Mouse (Mus musculus) CD8-positive naive resting alpha-beta T cell, adult 2 months (primary cell): ENCODE measurements at regions not wholly inside any gene's neighbourhood (a gene's known extent, or its start where the extent isn't known, plus 50 kb on each side); places are given as distances from the start of the nearest gene placed in this dataset.
"Not testable (repeated sequence)": the region's sequence is repeated elsewhere in the genome, so short reads cannot be mapped to it uniquely, and the experiment has no call there.

Experiments
- DNase-seq, 2 experiments: peaks; one replicate each; pipeline ENCODE4 v3.0.0; 2022; ENCODE audit warnings: low read depth in 2 of 2, low spot score in 2 of 2

GRCm38 (mm10) chr9:31653788-31654187 is 189.5 kb upstream of the Tmem45b start:
- no peak for DNase-seq

DNA sequence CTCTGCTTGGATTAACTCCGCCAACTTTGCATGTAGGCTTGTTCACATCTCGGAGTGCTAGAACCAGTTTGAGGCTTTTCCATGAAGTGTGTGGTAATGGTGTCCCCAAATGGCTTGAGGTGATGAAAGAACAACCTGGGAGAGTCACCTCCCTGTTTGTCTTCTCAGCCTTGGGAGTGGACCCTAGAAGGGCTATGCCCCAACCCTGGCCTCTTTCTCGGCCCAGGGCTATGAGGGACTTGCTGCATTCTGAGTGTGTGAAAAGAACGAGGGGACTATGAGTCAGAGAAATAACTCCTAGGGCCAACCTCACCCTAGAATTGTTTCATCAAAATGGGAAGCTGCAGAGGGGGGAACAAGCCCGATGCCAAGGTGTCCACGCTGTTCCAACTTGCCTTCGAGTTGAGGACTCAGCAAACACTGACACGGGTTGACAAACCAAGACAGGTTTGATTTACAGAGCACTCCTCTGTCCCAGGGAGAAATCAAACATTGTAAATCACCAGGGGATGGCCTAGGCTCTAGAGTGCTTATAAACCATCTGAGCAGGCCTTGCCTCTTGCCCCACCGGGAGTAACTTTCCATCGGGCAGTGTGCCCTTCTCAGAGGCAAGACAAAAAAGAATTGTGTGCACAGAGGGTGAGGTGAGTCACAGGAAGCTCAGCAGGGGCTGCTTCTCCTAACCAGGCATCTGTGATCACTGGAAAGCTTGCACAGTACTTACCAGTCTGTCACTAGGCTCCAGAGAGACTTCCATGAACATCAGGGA is 186.3 kb upstream of the Tmem45b start:
- no peak for DNase-seq

GRCm38 (mm10) chr9:31649073-31649472 is 184.8 kb upstream of the Tmem45b start:
- DNase-seq, result no peak

- DNase-seq, result no peak
These were observed 184.3 kb upstream of the Tmem45b start for GRCm38 (mm10) chr9:31648551-31648950.

DNA sequence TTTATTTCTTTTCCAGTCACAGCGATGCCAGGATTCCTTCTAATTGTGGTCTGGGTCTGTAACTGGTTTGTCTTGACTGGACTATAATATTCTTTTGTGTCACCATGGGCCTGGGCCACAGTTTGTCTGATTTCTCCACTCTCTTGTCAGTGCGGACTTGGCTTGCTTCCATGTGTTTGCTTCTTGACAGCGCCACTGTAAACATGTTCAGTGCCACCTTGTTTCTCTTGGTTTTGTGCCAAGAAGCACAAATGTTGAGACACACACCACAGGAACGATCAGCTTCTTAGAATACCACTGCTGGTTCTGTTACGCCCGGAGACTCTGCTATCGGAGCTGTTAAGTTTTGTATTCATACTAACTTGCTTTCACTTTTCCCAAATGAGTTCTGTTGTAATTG is 180.9 kb upstream of the Tmem45b start:
- no peak for DNase-seq

DNA sequence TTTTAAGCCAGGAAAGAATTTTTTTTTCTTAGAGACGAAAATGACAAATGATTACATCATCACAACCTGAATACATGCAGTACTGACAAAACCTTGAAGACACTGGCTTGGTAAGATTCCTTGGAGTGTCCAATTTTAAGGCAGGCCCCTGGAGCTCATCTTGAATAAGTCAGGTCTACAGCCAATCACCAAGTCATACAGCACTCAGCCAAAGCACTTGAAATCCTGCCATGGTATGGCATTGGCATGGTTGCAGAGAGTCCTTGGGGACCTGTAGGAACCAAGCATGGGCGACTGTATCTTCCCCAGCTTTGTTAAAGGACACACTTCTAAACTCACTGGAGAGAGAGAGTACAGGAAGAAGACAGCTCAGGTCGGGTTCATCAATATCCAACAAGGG is 179.8 kb upstream of the Tmem45b start:
- DNase-seq, result no peak

DNA sequence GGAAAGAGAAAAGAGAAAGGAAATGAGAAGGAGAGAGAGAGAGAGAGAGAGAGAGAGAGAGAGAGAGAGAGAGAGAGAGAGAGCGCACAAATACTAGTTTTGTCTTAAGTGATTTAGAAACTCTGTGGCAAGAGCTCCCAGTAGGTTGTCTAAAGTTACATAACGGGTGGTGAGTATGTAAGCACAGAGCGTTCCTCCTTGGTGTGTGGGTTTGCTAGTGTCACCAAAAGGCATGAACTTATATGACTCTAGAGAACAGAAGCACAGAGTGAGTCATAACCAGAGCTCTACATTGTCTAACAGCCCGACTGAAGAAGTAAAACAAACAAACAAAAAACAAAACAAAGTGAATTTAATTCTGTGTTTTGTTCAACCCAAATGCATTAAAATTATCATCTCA is 177.9 kb upstream of the Tmem45b start:
- no peak for DNase-seq

DNA sequence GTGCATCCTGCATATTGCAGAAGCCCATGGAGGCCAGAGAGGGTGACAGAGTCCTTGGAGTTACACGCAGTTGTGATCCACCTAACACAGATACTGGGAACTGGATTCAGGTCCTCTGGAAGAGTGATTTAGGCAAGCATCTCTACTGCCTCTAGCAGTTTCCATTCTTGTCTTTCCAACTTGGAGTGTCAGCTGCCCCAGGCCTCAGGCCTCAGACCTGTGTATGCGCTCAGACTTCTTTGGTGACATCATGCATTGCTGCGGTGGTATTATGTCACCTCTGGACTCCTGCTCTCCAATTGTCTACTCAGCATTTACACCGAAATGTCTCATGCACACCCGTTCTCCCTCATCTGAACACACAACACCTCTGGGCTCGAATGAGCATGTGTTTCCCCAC is 164.0 kb upstream of the Tmem45b start:
- no peak for DNase-seq

GRCm38 (mm10) chr9:31621553-31621952 is 157.3 kb upstream of the Tmem45b start:
- DNase-seq, result not testable (repeated sequence)

GRCm38 (mm10) chr9:31619344-31619743 is 155.1 kb upstream of the Tmem45b start:
- DNase-seq, result no peak

DNA sequence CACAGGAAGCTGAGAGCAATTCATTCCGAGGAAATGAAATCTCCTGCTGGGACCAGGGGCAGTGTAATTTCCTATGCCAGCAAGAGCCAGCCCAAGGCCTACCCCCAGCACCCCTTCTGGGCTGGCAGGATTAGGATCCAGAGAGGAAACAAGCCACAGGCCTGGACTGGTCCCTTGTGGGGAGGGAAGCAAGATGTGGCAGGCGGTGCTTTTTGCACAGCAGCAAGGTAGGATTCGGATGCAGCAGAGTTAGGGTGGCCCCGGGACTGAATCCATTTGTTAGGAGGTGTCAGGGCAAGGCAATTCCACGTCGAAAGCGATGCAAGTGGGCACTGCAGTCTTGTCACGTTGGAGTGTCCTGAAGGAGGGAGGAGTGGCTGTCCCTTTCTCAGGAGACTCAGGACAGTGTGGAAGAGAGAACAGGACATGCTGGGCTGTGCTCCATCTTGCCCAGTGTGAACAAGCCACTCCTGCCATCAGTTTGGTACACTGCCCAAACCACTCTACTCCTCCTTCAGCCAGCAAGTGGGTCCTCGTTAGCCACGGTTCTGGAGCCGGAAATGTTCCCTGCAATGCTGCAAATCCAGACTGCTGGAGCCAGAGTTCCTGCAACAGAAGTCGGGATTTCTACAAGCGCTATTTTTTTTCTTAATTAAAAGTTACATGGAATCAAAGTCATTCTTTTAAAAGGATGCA is 150.1 kb upstream of the Tmem45b start:
- DNase-seq, result no peak

DNA sequence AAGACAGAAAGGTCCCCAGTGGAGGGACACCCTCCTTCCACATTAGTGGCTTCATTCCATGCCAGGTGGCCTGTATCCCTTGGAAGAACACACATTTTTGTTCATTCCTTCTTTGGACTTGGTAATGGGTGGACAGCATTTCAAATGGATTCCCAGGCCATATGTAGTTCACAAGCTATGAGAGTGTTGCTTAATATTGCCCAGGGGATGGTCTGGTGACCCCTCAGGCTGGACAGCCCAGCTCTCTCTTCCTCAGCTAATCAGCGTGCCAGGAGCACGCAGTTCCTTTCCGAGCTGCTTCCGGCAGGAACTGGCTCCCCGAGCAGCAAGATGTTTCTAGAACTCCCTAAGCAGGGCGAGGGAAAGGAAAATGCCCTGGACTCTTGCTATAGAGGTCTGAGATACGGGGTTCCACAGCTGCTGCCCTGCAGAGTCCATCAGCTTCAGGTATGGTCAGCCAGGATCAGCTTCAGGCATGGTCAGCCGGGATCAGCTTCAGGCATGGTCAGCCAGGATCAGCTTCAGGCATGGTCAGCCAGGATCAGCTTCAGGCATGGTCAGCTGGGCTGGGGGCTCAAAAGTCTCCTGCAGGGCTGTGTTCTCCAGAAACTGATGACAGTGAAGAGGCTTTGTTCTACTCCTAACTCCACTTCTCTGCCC is 146.9 kb upstream of the Tmem45b start:
- DNase-seq, result no peak

DNA sequence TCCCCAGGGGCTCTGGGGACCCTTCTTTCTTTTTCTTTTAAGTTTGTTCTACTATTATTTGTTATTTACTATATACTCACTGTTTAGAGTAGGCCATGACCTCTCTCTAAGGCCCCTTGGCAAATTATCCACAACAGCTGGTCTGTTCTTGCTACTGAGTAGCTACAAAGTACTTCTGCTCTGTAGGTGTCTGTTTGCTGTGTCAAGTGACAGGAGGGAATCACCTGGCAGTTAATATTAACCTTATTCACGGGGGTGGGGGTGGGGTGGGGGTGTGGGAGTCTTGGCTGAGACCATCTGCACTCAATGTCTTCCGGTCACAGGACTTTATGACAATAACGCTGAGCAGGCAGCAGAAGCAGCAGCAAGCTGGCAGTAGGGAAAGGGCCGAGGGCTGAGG is 146.4 kb upstream of the Tmem45b start:
- DNase-seq, result no peak

- DNase-seq, result no peak
These were observed 145.9 kb upstream of the Tmem45b start for GRCm38 (mm10) chr9:31610212-31610611.

- no peak for DNase-seq
These were observed 145.5 kb upstream of the Tmem45b start for GRCm38 (mm10) chr9:31609731-31610130.

- DNase-seq, result no peak
These were observed 144.0 kb upstream of the Tmem45b start for GRCm38 (mm10) chr9:31608084-31608870.

- no peak for DNase-seq
These were observed 142.7 kb upstream of the Tmem45b start for GRCm38 (mm10) chr9:31606936-31607335.

- DNase-seq, result no peak
These were observed 140.3 kb upstream of the Tmem45b start for GRCm38 (mm10) chr9:31604497-31605090.

- DNase-seq, result no peak
These were observed 138.4 kb upstream of the Tmem45b start for GRCm38 (mm10) chr9:31602707-31603106.

DNA sequence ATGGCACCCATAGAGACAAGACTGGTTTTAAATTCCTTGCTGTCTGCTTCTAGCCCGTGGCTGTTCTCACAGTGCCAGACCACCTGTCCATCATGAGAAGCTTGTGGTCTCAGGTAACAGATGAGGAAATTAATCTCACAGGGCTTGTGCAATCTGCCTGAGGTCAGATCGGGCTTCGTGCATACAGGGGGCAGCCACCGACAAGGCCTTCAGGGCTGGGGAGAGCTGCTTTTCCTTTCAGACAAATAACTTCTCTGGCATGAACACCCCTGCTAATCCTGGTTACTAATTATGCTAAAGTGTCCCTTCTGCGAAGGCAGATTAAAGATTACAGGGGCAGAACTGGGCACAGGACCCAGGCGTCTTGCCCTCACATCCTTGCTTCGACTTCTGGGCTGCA is 130.8 kb upstream of the Tmem45b start:
- no peak for DNase-seq

DNA sequence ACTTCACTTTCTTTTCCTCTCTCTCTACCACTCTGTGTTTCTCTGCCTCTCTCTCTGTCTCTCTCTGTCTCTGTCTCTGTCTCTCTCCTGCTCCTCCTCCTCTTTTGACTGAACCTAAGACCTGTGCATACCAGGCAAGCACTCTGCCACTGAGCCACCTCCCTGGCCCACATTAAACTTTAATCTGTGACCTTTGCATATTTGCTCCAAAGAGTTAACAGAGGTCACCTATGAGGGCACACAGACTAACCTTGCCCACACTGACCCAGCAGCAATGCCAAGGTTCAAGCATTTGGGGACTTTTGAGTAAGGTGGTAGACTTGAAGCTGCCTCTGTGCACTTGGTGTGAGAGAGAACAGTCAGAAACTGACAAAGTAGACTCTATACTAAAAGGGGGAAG is 123.4 kb upstream of the Tmem45b start:
- no peak for DNase-seq
